Mouse (Mus musculus) olfactory bulb, adult 2 months (tissue): ENCODE results near the gene Meiob.

Experiments used
- CTCF ChIP-seq: fragments of 200-500 bp; IDR thresholded peaks from 2 replicates; pipeline ENCODE4 v1.5.1; 2012; ENCODE audit warnings: low read depth, mild to moderate bottlenecking, low read length, moderate library complexity; ENCODE audit not compliant: insufficient read depth
- POLR2A ChIP-seq: fragments of 200-500 bp; IDR thresholded peaks from 2 replicates; pipeline ENCODE4 v1.6.1; 2012; ENCODE audit warnings: mild to moderate bottlenecking, low read depth, low read length, moderate library complexity; ENCODE audit not compliant: insufficient read depth

DNA sequence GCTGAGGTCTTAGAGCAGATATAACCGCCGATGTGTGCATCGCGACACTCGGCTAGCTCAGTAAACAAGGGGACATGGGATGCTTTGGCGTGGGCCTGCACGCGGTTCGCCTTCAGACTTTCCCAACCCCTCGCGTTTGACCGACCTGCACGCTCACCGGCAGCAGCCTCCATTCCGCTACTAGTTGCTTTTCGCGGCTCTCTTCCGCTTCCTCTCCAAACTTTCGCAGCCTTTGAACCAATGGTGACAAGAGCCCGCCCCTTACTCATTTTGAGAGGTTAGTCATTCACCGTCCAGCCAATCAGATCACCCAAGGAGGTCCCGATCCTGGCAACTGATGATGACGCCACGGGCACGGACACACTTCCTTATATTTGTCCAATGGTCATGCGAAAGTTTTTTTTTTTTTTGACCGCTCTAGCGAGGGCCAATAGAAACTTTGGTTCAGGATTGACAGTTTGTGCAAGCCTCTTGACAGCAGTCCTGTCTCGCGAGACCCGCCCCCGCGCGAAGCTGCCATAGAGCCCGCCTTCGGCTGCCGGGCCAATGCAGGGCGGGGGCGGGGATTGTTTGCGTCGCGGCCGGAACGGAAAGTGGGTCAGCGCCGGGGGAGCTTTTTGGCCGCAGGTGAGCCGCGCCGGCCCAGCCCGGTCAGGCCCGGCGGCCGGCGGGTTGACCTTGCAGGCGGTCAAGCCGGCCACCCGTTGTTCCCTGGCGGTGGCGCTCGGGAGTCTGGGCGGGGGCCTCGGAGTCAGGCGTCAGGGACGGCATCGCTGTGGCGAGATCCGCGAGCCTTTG is 82.2 kb downstream of the Meiob start, which contains the start of the genes Nubp2 and Spsb3:
- TF ChIP-seq CTCF (no peak), POLR2A (peak; percentile 77)
